Mouse (Mus musculus): ENCODE results near the gene Wdr43. TPM values are rescaled to one million over a fixed set of nuclear protein-coding genes. Genes with fewer than 3 reads are reported as not detected.

Wdr43 gene
- polyA plus RNA-seq (2021): 74.4 TPM

DNA sequence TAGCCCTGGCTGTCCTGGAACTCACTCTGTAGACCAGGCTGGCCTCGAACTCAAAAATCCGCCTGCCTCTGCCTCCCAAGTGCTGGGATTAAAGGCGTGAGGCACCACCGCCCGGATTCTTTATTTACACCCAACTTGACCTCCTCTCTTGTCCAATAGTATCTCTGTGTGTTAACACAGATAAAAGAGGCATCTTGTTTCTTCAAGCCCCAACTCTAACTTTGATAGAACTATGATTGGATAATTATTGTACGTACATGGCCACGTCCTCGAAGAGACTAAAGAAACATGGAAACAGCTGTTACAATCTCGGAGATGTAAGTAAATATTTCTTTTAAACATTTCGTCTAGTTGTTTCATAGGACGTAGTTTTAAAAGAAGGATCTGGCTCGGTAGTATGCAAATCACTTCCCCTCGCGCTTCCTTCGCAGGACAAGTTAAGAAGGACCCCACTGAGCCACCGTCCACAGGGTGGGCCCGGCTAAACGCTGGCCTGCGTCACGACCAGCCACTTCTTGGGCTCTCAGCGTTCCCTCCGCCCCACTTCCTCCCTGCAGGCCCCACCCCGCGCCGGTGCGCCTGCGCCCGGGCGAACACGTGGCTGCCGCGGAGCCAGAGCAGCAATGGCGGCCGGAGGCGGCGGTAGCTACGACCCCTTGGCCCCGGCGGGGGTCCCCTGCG, at the start of gene Wdr43:
TSS of gene Wdr43 (plus strand) at position 258 of the 681 bp plus-strand sequence.
- POLR2A ChIA-PET: no interaction called here
- peak; percentile 96 for ATAC-seq
- no peaks in the 10 kb centered on the region for H3K27me3 ChIP-seq
- peak; percentile 84 for DNase-seq (ENCODE audit: low read depth, low spot score)
- TF ChIP-seq CTCF (IDR thresholded peaks at IDR 0.05): no peak
- CTCF ChIA-PET: no interaction called here
- in situ Hi-C loops (cut with MboI; ENCODE audit: low pct_unique_long_range_greater_than_20kb): no loop called here

DNA sequence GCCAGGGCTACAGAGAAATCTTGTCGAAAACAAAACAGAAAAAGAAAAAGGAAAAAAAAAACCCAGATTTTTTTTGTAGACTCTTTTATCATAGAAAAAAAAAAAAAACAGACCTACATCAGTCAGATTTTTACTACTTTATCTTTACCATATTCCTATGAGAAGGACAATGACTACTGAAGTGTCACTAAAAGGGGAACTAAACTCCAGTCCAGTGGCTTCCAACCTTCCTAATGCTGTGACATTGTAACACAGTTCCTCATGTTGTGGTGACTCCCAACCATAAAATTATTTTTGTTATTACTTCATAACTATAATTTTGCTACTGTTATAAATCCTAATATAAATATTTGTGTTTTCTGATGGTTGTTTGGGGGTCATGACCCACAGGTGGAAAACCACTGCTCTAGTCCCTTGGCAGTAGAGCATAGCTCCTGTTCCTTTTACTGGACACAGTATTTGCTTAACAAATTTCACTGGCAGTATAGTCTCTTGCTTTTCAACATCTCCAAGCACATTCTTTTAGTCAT, 36.5 kb upstream of the Wdr43 start:
- no peaks in the 10 kb centered on the region for H3K27me3 ChIP-seq
- CTCF ChIA-PET: interaction anchor here (1.1 kb wide), 1 partner anchor 26 kb away, joined by 3 read pairs; no protein-coding TSS in a partner anchor
- TF ChIP-seq CTCF (IDR thresholded peaks at IDR 0.05): no peak
- in situ Hi-C loops (cut with MboI; ENCODE audit: low pct_unique_long_range_greater_than_20kb): no loop called here
- POLR2A ChIA-PET: no interaction called here
- ATAC-seq: no peak
- no peak for DNase-seq (ENCODE audit: low read depth, low spot score)

DNA sequence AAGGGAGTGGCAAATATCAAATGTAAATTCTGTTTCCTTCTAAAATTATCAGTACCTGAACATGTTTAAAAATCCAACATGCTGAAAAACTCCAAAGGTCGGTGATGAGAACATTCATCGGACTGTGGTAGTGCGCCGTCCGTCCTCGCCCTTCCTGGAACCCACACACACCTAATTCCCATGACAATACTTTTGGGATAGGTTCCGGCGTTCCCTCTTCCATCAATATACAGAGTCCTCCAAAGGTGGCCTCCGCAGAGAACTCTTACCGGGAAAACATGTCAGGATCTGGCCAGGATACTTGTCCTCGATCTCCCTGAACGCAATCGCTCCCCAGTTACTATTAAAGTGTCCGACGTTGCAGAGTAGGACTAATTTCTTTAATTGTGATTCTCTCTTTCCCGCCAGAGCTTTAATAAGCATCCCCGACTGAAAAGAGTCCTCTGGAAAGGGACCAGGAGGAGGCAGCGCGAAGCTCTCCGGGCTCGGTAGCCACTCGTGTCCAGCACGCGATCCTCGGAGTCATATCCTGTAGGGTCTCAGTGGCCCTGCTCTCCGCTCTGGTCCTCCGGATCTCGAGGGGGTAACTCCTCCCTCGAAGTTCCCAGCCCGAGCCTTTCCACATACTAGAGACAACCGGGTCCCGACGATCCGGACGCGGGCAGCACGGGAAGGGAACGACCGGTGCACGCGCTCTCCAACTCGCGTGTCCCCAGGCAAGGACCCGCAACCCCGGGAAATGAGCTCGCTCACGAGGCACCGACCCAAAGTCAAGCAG, 17.6 kb upstream of the Wdr43 start:
- ChIA-PET CTCF (interaction anchor here (0.7 to 1.5 kb wide), 2 partner anchors 10 to 15 kb away, joined by 3 read pairs; no protein-coding TSS in a partner anchor), POLR2A (interaction anchor here (0.6 kb wide), 2 partner anchors 98 to 127 kb away, joined by 3 read pairs; no protein-coding TSS in a partner anchor)
- ATAC-seq (peak; percentile 48), DNase-seq (ENCODE audit: low read depth, low spot score) (no peak)
- in situ Hi-C loops (cut with MboI; ENCODE audit: low pct_unique_long_range_greater_than_20kb): no loop called here
- H3K27me3 ChIP-seq: no peaks in the 10 kb centered on the region
- no peak for TF ChIP-seq CTCF (IDR thresholded peaks at IDR 0.05)

DNA sequence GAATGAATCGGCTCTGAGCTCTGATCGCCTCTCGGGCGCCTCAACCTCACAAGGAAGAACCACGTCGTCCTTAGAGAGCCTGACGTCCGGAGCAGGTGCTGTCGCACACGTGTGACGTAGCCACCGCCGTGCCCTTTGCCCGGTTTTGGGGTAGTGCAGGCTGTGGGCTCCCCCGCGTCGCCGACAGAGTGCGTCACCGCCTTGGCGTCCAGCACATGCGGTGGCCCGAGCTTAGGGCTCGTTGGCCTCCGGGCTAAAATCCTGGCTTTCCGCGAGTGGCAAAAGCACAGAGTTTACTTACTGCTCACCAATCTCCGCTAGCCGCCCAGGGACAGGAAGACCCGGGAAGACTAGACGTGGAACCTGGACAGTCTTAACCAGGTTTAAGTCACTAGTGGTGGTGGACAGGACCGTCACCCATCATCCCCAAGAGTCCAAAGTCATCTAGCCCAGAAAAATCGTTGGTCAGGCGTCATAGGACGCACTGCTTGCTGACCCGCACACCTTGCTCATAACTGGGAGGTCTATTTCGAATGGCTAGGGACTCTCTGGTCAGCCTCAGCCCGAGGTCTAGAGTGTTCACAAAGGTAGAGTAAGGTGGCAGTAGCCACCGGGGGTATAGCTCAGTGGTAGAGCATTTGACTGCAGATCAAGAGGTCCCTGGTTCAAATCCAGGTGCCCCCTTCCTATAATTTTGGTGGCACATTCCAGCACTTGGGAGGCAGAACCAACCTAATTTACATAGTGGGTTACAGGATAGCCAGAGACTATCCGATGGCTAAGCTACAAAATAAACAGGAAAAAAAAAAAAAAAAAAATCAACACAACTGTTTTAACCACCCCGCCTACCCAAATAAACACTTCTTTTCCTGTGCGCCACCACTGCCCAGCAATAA, 16.8 kb upstream of the Wdr43 start:
- ChIA-PET CTCF (interaction anchor here (0.7 to 1.5 kb wide), 2 partner anchors 9 to 15 kb away, joined by 3 read pairs; no protein-coding TSS in a partner anchor), POLR2A (interaction anchor here (0.6 kb wide), 4 partner anchors 14 to 848 kb away, joined by 3 to 5 read pairs (median 4); no protein-coding TSS in a partner anchor)
- peak; percentile 35 for DNase-seq (ENCODE audit: low read depth, low spot score)
- peak; percentile 92 for ATAC-seq
- no peak for TF ChIP-seq CTCF (IDR thresholded peaks at IDR 0.05)
- in situ Hi-C loops (cut with MboI; ENCODE audit: low pct_unique_long_range_greater_than_20kb): no loop called here
- peaks cover under 1% of the 10 kb centered on the region for H3K27me3 ChIP-seq

DNA sequence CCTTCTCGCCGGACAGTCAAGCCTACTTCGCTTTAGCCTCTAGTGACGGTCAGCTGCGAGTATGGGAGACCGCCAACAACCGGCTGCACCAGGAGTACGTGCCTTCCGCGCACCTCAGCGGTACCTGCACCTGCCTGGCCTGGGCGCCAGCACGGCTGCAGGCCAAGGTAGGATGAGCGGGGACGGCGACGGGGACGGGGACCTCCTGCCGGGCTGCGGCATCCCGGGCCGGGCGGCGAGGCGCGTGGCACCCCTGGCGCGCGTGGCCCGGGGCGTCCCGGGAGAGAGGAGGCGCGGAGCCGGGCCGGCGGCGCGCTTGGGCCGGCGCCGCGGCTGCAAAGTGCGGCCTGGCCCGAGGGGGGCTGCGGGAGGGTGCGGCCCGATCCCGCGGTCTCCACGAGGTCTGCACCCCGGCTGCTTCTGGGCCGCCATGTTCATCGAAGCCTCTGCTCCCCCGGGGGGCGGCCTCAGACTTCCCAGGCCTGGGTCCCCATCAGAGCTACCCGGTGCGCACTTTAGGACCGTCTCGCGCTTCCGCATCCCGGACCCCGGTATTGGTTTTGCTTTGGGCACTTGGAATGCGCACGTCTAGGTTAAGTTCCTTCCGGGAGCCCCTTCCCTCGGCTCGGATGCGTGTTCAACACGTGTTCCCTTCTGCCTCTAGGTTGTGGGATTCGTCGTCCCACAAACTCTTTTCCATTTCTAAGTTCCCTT, 781 bp downstream of the Wdr43 start:
- ChIA-PET POLR2A (no interaction called here), CTCF (interaction anchor here (1.7 kb wide), 1 partner anchor 21 kb away, joined by 4 read pairs; no protein-coding TSS in a partner anchor)
- TF ChIP-seq CTCF (IDR thresholded peaks at IDR 0.05): no peak
- in situ Hi-C loops (cut with MboI; ENCODE audit: low pct_unique_long_range_greater_than_20kb): no loop called here
- ATAC-seq: peak; percentile 38
- DNase-seq (ENCODE audit: low read depth, low spot score): no peak
- no peaks in the 10 kb centered on the region for H3K27me3 ChIP-seq

DNA sequence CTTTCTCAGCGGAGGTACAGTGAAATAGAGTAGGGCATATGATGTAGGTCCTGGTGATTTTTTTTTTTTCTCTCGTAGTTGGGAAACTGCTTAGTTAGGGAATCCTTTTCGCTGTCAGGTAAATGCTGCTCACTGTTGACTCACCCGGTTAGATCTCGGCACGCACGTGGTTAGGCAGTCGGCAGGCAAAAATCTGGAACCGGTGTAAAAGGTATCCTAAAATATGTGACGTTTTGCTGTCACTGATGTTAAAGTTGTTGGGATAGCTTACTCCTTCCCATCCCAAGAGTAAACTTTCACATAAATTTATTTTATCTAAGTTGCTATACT, 1.3 kb downstream of the Wdr43 start:
- CTCF ChIA-PET: interaction anchor here (1.7 kb wide), 1 partner anchor 21 kb away, joined by 4 read pairs; no protein-coding TSS in a partner anchor
- in situ Hi-C loops (cut with MboI; ENCODE audit: low pct_unique_long_range_greater_than_20kb): no loop called here
- TF ChIP-seq CTCF (IDR thresholded peaks at IDR 0.05): no peak
- ATAC-seq (peak; percentile 10), DNase-seq (ENCODE audit: low read depth, low spot score) (no peak)
- POLR2A ChIA-PET: no interaction called here
- no peaks in the 10 kb centered on the region for H3K27me3 ChIP-seq

DNA sequence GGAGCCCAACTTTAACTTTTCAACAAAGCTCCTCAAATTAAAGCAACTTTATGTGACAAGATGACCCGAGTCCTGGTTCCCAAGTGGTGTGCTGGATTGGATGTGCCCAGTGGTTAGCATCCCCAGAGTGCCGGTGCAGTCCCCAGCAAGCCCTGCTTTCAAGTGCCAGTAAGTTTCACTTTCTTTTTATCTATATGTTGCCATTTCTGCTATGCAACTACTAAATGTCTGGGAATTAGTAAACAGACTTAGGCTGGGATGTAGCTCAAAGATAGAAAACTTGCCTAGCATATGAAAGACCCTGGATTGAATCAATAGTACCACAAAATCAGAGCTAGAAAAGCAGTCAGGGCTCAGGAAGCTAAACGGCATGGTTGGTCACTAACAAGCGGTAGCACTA, 2.3 kb downstream of the Wdr43 start:
- POLR2A ChIA-PET: no interaction called here
- no peak for TF ChIP-seq CTCF (IDR thresholded peaks at IDR 0.05)
- H3K27me3 ChIP-seq: no peaks in the 10 kb centered on the region
- no peak for DNase-seq (ENCODE audit: low read depth, low spot score)
- CTCF ChIA-PET: interaction anchor here (1.7 kb wide), 1 partner anchor 20 kb away, joined by 4 read pairs; no protein-coding TSS in a partner anchor
- no peak for ATAC-seq
- in situ Hi-C loops (cut with MboI; ENCODE audit: low pct_unique_long_range_greater_than_20kb): no loop called here

DNA sequence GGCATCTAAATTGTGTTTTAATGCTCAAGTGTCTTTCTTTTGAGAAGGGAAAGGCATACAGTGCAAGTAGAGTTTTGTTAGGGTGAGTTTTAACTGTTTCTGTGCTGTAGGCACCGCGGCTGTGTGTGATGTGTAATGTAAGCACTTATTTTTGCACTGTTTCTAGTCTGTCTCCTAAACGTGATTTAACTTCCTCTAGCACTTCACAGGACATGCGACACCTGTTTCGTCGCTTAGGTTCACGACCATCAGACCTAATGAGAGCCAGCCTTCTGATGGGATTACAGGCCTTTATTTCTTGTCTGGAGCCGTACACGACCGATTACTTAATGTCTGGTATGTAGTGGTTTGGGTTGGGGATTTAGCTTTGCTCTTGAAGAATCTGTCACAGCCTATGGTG, 16.1 kb downstream of the Wdr43 start:
- no peak for DNase-seq (ENCODE audit: low read depth, low spot score)
- POLR2A ChIA-PET: no interaction called here
- no peak for ATAC-seq
- CTCF ChIA-PET: no interaction called here
- TF ChIP-seq CTCF (IDR thresholded peaks at IDR 0.05): no peak
- in situ Hi-C loops (cut with MboI; ENCODE audit: low pct_unique_long_range_greater_than_20kb): no loop called here
- no peaks in the 10 kb centered on the region for H3K27me3 ChIP-seq

DNA sequence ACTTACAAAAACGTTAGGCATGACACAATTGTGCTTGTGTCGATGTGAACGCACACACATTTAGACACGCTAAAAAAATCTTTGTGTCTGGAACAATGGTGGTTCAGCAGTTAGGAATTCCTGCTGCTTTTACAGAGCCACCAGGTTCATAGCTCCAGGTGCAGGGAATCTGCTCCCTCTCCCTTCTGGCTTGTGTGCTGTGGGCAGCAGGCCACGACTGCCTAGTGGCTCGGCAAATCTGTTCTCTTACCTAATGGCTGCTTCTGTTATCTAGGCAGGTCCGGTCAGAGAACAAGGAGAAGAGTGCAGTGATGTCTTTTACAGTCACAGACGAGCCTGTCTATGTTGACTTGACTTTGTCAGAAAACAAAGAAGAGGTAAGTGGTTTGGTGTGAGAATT, 17.7 kb downstream of the Wdr43 start:
- in situ Hi-C loops (cut with MboI; ENCODE audit: low pct_unique_long_range_greater_than_20kb): no loop called here
- ChIA-PET POLR2A (no interaction called here), CTCF (interaction anchor here (1.9 kb wide), 2 partner anchors 12 to 14 kb away, joined by 4 read pairs; no protein-coding TSS in a partner anchor)
- H3K27me3 ChIP-seq: no peaks in the 10 kb centered on the region
- ATAC-seq (no peak), DNase-seq (ENCODE audit: low read depth, low spot score) (no peak)
- TF ChIP-seq CTCF (IDR thresholded peaks at IDR 0.05): no peak

Data from Patski (cell line).